Mouse (Mus musculus) megakaryocyte, embryonic 14.5 days (primary cell): Measurements from ENCODE around the gene Dact2. TPM values are rescaled to one million over a fixed set of nuclear protein-coding genes. Genes with fewer than 3 reads are reported as not detected.
A peak's percentile ranks its signal among the peaks of the same experiment; 100 is the strongest.

Experiments
- H3K27me3 ChIP-seq: replicated peaks from 2 replicates; pipeline ENCODE3; 2012; ENCODE audit warnings: inconsistent platforms
- H3K36me3 ChIP-seq: replicated peaks from 2 replicates; pipeline ENCODE3; 2012; ENCODE audit warnings: low read length, inconsistent platforms, mixed read lengths
- H3K4me1 ChIP-seq: 2 replicates; pipeline ENCODE4 v1.6.1; 2012; ENCODE audit warnings: inconsistent platforms
- H3K4me3 ChIP-seq: replicated peaks from 2 replicates; pipeline ENCODE3; 2012; ENCODE audit warnings: moderate library complexity, mild to moderate bottlenecking, inconsistent platforms
- H3K9me3 ChIP-seq: 2 replicates; pipeline ENCODE4 v1.6.1; 2012; ENCODE audit warnings: inconsistent platforms
- FLI1 ChIP-seq: IDR thresholded peaks from 2 replicates; pipeline ENCODE4 v1.6.1; 2012; ENCODE audit warnings: low read length, inconsistent platforms, mixed read lengths
- GATA1 ChIP-seq: IDR thresholded peaks from 3 replicates; pipeline ENCODE4 v1.6.1; 2012; ENCODE audit warnings: mixed read lengths, low read length, inconsistent platforms, borderline replicate concordance
- polyA plus RNA-seq: library from polyadenylated mRNA; stranded (reverse); fragments of >175 nt; gene quantifications from 2 replicates; pipeline ENCODE4 v1.2.3, GENCODE M21; 2012; ENCODE audit warnings: low replicate concordance; ENCODE audit not compliant: insufficient read depth

Gene Dact2
- polyA plus RNA-seq: 0.19 TPM in 1 of 2 replicates, not detected in the other

DNA sequence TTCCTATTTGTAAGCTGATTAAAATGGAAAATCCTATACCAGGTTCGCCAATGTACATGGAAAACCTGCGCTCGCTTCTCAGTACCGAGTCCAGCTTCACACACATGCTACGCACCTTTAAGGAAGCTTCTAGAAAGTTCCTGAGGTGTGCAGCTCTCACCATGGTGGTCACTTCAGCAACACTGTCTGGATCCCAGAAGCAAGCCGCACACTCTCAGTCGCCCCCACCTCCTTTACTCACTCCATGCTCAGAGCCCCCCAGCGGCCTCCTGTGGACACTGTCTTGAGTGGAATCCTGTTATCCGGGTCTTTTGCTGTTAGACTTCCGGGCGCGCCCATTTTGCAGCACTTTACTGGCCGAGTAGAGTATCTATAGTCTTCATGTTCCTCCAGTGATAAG lies at the start of gene Dact2:
Gene Dact2 (minus strand): TSS at position 244 of the 400 bp plus-strand sequence.
- peaks cover 69% of the 10 kb centered on the region for H3K27me3 ChIP-seq
- peaks cover 8% of the 10 kb centered on the region for H3K4me1 ChIP-seq
- peak within 1 kb of the TSS; percentile 38 for H3K4me3 ChIP-seq
- H3K36me3 ChIP-seq: no peaks in the 10 kb centered on the region
- no peaks in the 10 kb centered on the region for H3K9me3 ChIP-seq
- TF ChIP-seq GATA1: no peak
- no peak for TF ChIP-seq FLI1

GRCm38 (mm10) chr17:14252456-14252855 lies 48.4 kb upstream of the Dact2 start:
- Histone ChIP-seq H3K36me3 (no peaks in the 10 kb centered on the region), H3K27me3 (peaks cover 16% of the 10 kb centered on the region)

GRCm38 (mm10) chr17:14250401-14250800 lies 46.3 kb upstream of the Dact2 start:
- peaks cover 16% of the 10 kb centered on the region for H3K27me3 ChIP-seq
- no peaks in the 10 kb centered on the region for H3K9me3 ChIP-seq

More at GRCm38 (mm10) chr17:14252456-14252855, 48.4 kb upstream of the Dact2 start:
- Histone ChIP-seq H3K9me3 (no peaks in the 10 kb centered on the region), H3K4me1 (0 out of 2 replicates have a peak, but pooled peaks cover 3% of the 10 kb centered on the region), H3K4me3 (no peak overlapping the region)
- TF ChIP-seq FLI1 (no peak), GATA1 (no peak)

DNA sequence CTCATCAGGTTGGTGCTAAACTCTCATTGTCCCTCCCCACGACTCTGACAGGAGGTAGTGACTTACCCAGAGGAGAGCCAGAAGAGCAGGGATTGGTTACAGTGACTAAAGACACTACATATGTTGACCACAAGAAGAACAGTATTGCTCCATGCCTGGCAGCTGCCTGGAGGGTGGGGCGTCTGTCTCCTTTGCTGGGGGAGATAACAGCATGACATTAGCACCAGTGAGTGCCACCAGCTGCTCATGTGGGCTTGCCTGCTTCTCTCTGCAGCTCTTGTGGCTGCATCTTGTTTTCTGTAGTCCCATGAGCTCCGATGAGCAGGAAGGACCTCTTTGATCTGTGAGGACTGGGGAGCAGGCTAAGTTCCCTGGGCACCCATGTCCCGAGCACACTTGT lies 45.5 kb upstream of the Dact2 start:
- 0 out of 2 replicates have a peak, but pooled peaks cover 3% of the 10 kb centered on the region for H3K4me1 ChIP-seq
- H3K9me3 ChIP-seq: no peaks in the 10 kb centered on the region
- TF ChIP-seq FLI1 (no peak), GATA1 (no peak)
- H3K27me3 ChIP-seq: peaks cover 16% of the 10 kb centered on the region
- H3K36me3 ChIP-seq: no peaks in the 10 kb centered on the region
- no peak overlapping the region for H3K4me3 ChIP-seq

More at GRCm38 (mm10) chr17:14250401-14250800, 46.3 kb upstream of the Dact2 start:
- Histone ChIP-seq H3K36me3 (no peaks in the 10 kb centered on the region), H3K4me3 (no peak overlapping the region), H3K4me1 (0 out of 2 replicates have a peak, but pooled peaks cover 3% of the 10 kb centered on the region)
- TF ChIP-seq FLI1 (no peak), GATA1 (no peak)

- H3K36me3 ChIP-seq: no peaks in the 10 kb centered on the region
- H3K4me3 ChIP-seq: no peak overlapping the region
- 0 out of 2 replicates have a peak, but pooled peaks cover 3% of the 10 kb centered on the region for H3K4me1 ChIP-seq
- TF ChIP-seq FLI1 (no peak), GATA1 (no peak)
- peaks cover 16% of the 10 kb centered on the region for H3K27me3 ChIP-seq
- no peaks in the 10 kb centered on the region for H3K9me3 ChIP-seq
Measured at GRCm38 (mm10) chr17:14247931-14248330, 43.8 kb upstream of the Dact2 start.

GRCm38 (mm10) chr17:14246266-14246665 lies 42.2 kb upstream of the Dact2 start:
- no peak overlapping the region for H3K4me3 ChIP-seq
- no peaks in the 10 kb centered on the region for H3K9me3 ChIP-seq
- no peak for TF ChIP-seq GATA1
- H3K4me1 ChIP-seq: 0 out of 2 replicates have a peak, but pooled peaks cover 3% of the 10 kb centered on the region
- H3K27me3 ChIP-seq: peaks cover 13% of the 10 kb centered on the region
- H3K36me3 ChIP-seq: no peaks in the 10 kb centered on the region

DNA sequence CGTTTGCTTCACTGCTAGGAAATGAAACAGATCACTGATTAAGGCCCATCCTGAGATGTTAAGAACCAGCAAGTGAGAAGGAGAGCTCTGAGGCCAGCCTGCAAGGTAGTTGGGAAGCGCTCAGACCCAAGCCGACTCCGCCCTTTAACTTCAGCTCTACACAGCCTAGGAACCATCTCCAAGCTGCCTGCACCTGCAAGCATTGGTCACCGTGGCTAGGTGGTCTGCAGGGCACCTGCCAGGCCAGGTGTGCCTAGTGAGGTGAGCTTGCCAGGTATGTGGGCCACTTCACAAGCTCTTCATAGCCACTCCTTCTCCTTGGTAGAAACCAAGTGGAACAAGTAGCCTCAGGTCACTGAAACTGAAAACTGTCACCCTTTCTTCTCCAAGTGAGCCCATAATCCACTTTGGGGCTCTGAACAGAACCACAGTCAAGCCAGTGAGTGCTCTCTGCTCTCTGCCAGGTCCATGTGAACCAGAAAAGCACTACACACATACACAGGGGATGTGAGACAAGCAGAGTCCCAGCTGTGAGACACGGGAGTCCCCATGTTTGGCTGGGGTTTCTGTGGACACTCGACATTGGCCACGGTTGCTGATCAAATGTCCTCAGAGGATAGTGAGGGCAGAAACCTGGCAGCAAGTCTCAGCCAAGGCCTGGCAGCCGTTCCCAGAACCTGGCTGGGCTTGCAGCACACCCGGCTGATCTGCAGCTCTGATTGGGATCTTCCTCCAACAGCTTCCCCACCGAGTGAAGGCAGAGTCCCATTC lies 40.3 kb upstream of the Dact2 start:
- H3K9me3 ChIP-seq: no peaks in the 10 kb centered on the region
- TF ChIP-seq GATA1 (no peak), FLI1 (no peak)
- no peak overlapping the region for H3K4me3 ChIP-seq
- H3K27me3 ChIP-seq: peaks cover 7% of the 10 kb centered on the region
- no peaks in the 10 kb centered on the region for H3K4me1 ChIP-seq
- H3K36me3 ChIP-seq: no peaks in the 10 kb centered on the region

- TF ChIP-seq GATA1 (no peak), FLI1 (no peak)
- Histone ChIP-seq H3K4me3 (no peak overlapping the region), H3K9me3 (no peaks in the 10 kb centered on the region), H3K4me1 (no peaks in the 10 kb centered on the region), H3K27me3 (peaks cover 2% of the 10 kb centered on the region), H3K36me3 (no peaks in the 10 kb centered on the region)
Measured at GRCm38 (mm10) chr17:14242634-14243033, 38.5 kb upstream of the Dact2 start.

- H3K27me3 ChIP-seq: no peaks in the 10 kb centered on the region
- H3K9me3 ChIP-seq: no peaks in the 10 kb centered on the region
- no peak overlapping the region for H3K4me3 ChIP-seq
- H3K36me3 ChIP-seq: no peaks in the 10 kb centered on the region
- H3K4me1 ChIP-seq: no peaks in the 10 kb centered on the region
- TF ChIP-seq GATA1: no peak
- TF ChIP-seq FLI1: no peak
Measured at GRCm38 (mm10) chr17:14239960-14240359, 35.9 kb upstream of the Dact2 start.

DNA sequence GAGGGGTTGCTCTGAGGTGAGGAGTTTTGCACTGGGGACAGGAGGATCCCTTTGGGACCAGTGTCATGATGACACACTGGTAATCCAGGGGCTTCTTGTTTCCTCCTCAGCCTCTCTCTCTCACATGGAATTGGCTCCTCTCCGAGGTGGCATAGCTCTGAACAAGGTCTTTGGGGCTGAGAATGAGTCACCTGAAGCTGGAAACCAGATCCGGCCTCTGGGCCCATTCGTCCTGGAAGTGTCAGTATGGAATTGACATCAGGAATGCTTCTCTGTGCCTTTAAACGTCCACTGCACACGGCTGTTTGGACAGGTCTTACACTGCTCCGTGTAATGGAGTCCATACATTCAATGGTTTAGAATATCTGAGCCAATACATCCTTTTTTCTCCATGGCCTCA lies 33.0 kb upstream of the Dact2 start:
- TF ChIP-seq FLI1 (no peak), GATA1 (no peak)
- H3K4me3 ChIP-seq: no peak overlapping the region
- H3K4me1 ChIP-seq: no peaks in the 10 kb centered on the region
- H3K27me3 ChIP-seq: peaks cover 6% of the 10 kb centered on the region
- H3K36me3 ChIP-seq: no peaks in the 10 kb centered on the region
- no peaks in the 10 kb centered on the region for H3K9me3 ChIP-seq
